Mouse (Mus musculus) ES-E14 (cell line): ENCODE measurements around the gene Tgm5. TPM values are rescaled to one million over a fixed set of nuclear protein-coding genes. Genes with fewer than 3 reads are reported as not detected.
"Not testable (repeated sequence)": the region's sequence is repeated elsewhere in the genome, so short reads cannot be mapped to it uniquely, and the experiment has no call there.

Experiments
- DNase-seq: peaks from one replicate; pipeline ENCODE4 v3.0.0-alpha.2; 2013; ENCODE audit warnings: low read depth, low spot score
- H3K27ac ChIP-seq: 2 replicates; pipeline ENCODE4 v1.5.1; 2012; ENCODE audit warnings: low read depth, mild to moderate bottlenecking, low read length, moderate library complexity, mixed read lengths; ENCODE audit not compliant: poor library complexity, insufficient read depth, severe bottlenecking
- H3K36me3 ChIP-seq: 2 replicates; pipeline ENCODE4 v1.6.1; 2012; ENCODE audit warnings: mild to moderate bottlenecking, low read length, moderate library complexity, mixed read lengths; ENCODE audit not compliant: control insufficient read depth, poor library complexity, insufficient read depth, severe bottlenecking
- H3K4me1 ChIP-seq, 2 experiments: fragments of 150-350 bp in 1 of 2; sonication (generic) in 1 of 2; 2 replicates each; pipeline ENCODE4 v1.6.1; 2012; ENCODE audit warnings: low read length in 2 of 2, mild to moderate bottlenecking in 1 of 2, mixed read lengths in 1 of 2; ENCODE audit not compliant: control insufficient read depth in 2 of 2, insufficient read depth in 2 of 2, poor library complexity in 1 of 2
- H3K4me3 ChIP-seq, 2 experiments: fragments of 150-350 bp in 1 of 2; sonication (generic) in 1 of 2; 2 replicates each; pipeline ENCODE4 v1.5.1; 2012; ENCODE audit warnings: low read length in 2 of 2, low read depth in 1 of 2, mild to moderate bottlenecking in 1 of 2, mixed read lengths in 1 of 2; ENCODE audit not compliant: insufficient read depth in 1 of 2, poor library complexity in 1 of 2, severe bottlenecking in 1 of 2
- H3K9ac ChIP-seq: 2 replicates; pipeline ENCODE4 v1.6.1; 2012; ENCODE audit warnings: low read depth, mild to moderate bottlenecking, low read length, mixed read lengths; ENCODE audit not compliant: poor library complexity, insufficient read depth, severe bottlenecking
- H3K9me3 ChIP-seq: fragments of 150-350 bp; sonication (generic); 2 replicates; pipeline ENCODE4 v1.6.1; 2012; ENCODE audit warnings: low read depth, mild to moderate bottlenecking, low read length; ENCODE audit not compliant: control insufficient read depth, insufficient read depth
- CHD2 ChIP-seq: IDR thresholded peaks from 2 replicates; pipeline ENCODE4 v1.6.1; 2014; ENCODE audit warnings: mild to moderate bottlenecking, low read depth, low read length, inconsistent platforms
- HCFC1 ChIP-seq: IDR thresholded peaks from 2 replicates; pipeline ENCODE4 v1.6.1; 2012; ENCODE audit warnings: low read length, inconsistent platforms, borderline replicate concordance; ENCODE audit not compliant: insufficient read depth
- MAFK ChIP-seq: IDR thresholded peaks from 2 replicates; pipeline ENCODE4 v1.6.1; 2014; ENCODE audit warnings: mild to moderate bottlenecking, low read depth, low read length, inconsistent platforms; ENCODE audit not compliant: insufficient read depth
- ZC3H11A ChIP-seq: IDR thresholded peaks from 2 replicates; pipeline ENCODE4 v1.6.1; 2012; ENCODE audit warnings: low read depth, mild to moderate bottlenecking, inconsistent platforms, low read length, borderline replicate concordance
- ZNF384 ChIP-seq: IDR thresholded peaks from 2 replicates; pipeline ENCODE4 v1.6.1; 2012; ENCODE audit warnings: low read depth, low read length, inconsistent platforms
- in situ Hi-C, 2 experiments: fragments of 600-800 bp; cut with MboI; formaldehyde crosslinking; loops; one replicate each; pipeline ENCODE4 v1.15.1; 2025; ENCODE audit warnings: low sequenced_read_pairs in 2 of 2, inconsistent platforms in 1 of 2; ENCODE audit not compliant: unreplicated experiment in 2 of 2
- total RNA-seq: library from RNA; depleted of rRNA; stranded (reverse); fragments of 300-350 nt; gene quantifications from 2 replicates; pipeline ENCODE4 v1.2.3, GENCODE M21; 2012

The Tgm5 gene
- total RNA-seq, 1 experiment, result not detected

GRCm38 (mm10) chr2:121054060-121054459, 31.6 kb downstream of the Tgm5 start:
- Histone ChIP-seq H3K9ac (no peak overlapping the region), H3K4me3 (no peak overlapping the region), H3K27ac (no peak overlapping the region), H3K9me3 (no peaks in the 10 kb centered on the region), H3K36me3 (no peaks in the 10 kb centered on the region), H3K4me1 (no peaks in the 10 kb centered on the region)
- TF ChIP-seq ZNF384, result no peak
- TF ChIP-seq MAFK, result no peak
- no peak for TF ChIP-seq HCFC1
- no peak for TF ChIP-seq CHD2
- no peak for TF ChIP-seq ZC3H11A
- in situ Hi-C loops, result no loop called here
- no peak for DNase-seq

GRCm38 (mm10) chr2:121052176-121052575, 33.5 kb downstream of the Tgm5 start:
- H3K4me3 ChIP-seq, result no peak overlapping the region
- TF ChIP-seq ZC3H11A, result no peak
- no peak for TF ChIP-seq CHD2
- no peak for TF ChIP-seq ZNF384
- TF ChIP-seq MAFK, result no peak
- TF ChIP-seq HCFC1, result no peak
- no peaks in the 10 kb centered on the region for H3K36me3 ChIP-seq
- H3K9me3 ChIP-seq, result no peaks in the 10 kb centered on the region
- H3K9ac ChIP-seq, result no peak overlapping the region
- H3K4me1 ChIP-seq, result peaks cover 0 to 2% of the 10 kb centered on the region in 2 experiments; a peak in 1 of 4 replicates
- in situ Hi-C loops, result no loop called here
- no peak overlapping the region for H3K27ac ChIP-seq
- DNase-seq, result no peak

- Histone ChIP-seq H3K9me3 (no peaks in the 10 kb centered on the region), H3K9ac (no peak overlapping the region), H3K4me3 (no peak overlapping the region), H3K4me1 (peaks cover 3 to 6% of the 10 kb centered on the region in 2 experiments; a peak in 2 of 4 replicates), H3K36me3 (no peaks in the 10 kb centered on the region), H3K27ac (no peak overlapping the region)
- no peak for TF ChIP-seq CHD2
- no peak for TF ChIP-seq MAFK
- TF ChIP-seq HCFC1, result no peak
- TF ChIP-seq ZNF384, result no peak
- TF ChIP-seq ZC3H11A, result no peak
- in situ Hi-C loops, result no loop called here
- DNase-seq, result peak; percentile 1
Measured at GRCm38 (mm10) chr2:121045653-121046052, 40.0 kb downstream of the Tgm5 start.

GRCm38 (mm10) chr2:121041098-121041497, 44.5 kb downstream of the Tgm5 start:
- no peaks in the 10 kb centered on the region for H3K9me3 ChIP-seq
- H3K36me3 ChIP-seq, result no peaks in the 10 kb centered on the region
- TF ChIP-seq MAFK (no peak), ZC3H11A (no peak), ZNF384 (no peak), HCFC1 (no peak), CHD2 (no peak)
- H3K27ac ChIP-seq, result no peak overlapping the region
- H3K4me1 ChIP-seq, result peaks cover 3 to 4% of the 10 kb centered on the region in 2 experiments; a peak in 1 of 4 replicates
- peak; percentile 12 for DNase-seq
- in situ Hi-C loops, result no loop called here
- no peak overlapping the region for H3K9ac ChIP-seq
- no peak overlapping the region for H3K4me3 ChIP-seq

GRCm38 (mm10) chr2:121039382-121039781, 46.3 kb downstream of the Tgm5 start:
- in situ Hi-C loops, result no loop called here

GRCm38 (mm10) chr2:121038851-121039250, 46.8 kb downstream of the Tgm5 start:
- DNase-seq, in situ Hi-C loops: not testable (repeated sequence)

More at GRCm38 (mm10) chr2:121039382-121039781, 46.3 kb downstream of the Tgm5 start:
- peak; percentile 2 for DNase-seq
- H3K9me3 ChIP-seq, result no peaks in the 10 kb centered on the region
- no peak overlapping the region for H3K4me3 ChIP-seq
- H3K9ac ChIP-seq, result no peak overlapping the region
- TF ChIP-seq HCFC1 (no peak), MAFK (no peak), ZNF384 (no peak), CHD2 (no peak), ZC3H11A (no peak)
- no peak overlapping the region for H3K27ac ChIP-seq
- H3K36me3 ChIP-seq, result no peaks in the 10 kb centered on the region
- H3K4me1 ChIP-seq, result no peaks in the 10 kb centered on the region

More at GRCm38 (mm10) chr2:121038851-121039250, 46.8 kb downstream of the Tgm5 start:
- H3K27ac ChIP-seq, H3K9me3 ChIP-seq, H3K9ac ChIP-seq, H3K4me1 ChIP-seq, H3K4me3 ChIP-seq, H3K36me3 ChIP-seq: not testable (repeated sequence)
